Mouse (Mus musculus): ENCODE data around the gene Pan2. TPM values are rescaled to one million over a fixed set of nuclear protein-coding genes. Genes with fewer than 3 reads are reported as not detected.
"Not testable (repeated sequence)": the region's sequence is repeated elsewhere in the genome, so short reads cannot be mapped to it uniquely, and the experiment has no call there.

Pan2 gene
- polyA plus RNA-seq, 2 experiments from 2014 or later: 24.4 to 48.3 TPM

DNA sequence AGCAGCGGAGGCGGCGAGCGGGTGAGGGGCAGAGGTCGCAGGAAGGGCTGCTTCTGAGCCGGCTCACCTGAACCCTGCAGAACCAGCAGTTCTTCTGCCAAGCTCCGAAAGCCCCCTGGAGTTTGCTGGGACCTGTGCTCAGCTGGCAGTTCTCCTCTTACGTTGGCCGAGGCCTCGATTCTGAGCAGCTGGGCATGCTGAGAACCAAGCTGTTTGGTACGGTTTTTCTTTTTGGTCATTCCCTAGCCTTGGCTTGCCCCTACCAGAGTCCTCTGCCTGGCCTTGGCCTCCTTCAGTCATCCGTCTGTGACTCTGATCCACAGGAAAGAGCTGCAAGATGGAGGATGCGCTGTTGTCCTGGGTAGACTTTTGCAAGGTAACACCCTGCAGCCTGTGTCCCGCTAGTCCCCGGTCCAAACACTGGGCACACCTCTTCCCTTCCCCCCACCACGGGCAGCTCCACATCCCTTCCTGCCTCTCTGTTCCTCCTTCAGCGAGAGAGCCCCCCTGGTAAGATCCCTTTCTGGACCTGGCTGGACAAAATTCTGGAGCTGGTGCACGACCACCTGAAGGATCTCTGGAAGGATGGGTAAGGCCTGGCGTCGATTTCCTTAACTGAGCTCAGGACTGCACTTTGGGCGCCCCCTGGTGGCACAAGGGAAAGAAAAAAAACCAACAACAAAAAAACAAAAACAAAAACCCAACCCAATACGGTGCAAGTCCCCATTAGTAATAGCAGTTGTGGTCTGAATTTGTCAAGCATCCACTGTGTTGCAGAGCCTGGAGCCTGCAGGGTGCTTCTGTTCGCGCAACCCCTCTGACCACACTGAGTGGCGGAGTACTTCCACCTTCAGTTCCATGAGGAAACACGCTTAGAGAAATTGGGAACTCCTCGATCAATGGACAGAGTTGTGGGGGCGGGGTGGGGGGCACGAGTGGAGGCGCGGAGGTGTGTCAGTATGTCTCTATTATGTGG, 19.2 kb upstream of the Pan2 start:
- peak; percentile 43 for ATAC-seq

GRCm38 (mm10) chr10:128290594-128290993, 12.5 kb upstream of the Pan2 start:
- ATAC-seq: not testable (repeated sequence)

DNA sequence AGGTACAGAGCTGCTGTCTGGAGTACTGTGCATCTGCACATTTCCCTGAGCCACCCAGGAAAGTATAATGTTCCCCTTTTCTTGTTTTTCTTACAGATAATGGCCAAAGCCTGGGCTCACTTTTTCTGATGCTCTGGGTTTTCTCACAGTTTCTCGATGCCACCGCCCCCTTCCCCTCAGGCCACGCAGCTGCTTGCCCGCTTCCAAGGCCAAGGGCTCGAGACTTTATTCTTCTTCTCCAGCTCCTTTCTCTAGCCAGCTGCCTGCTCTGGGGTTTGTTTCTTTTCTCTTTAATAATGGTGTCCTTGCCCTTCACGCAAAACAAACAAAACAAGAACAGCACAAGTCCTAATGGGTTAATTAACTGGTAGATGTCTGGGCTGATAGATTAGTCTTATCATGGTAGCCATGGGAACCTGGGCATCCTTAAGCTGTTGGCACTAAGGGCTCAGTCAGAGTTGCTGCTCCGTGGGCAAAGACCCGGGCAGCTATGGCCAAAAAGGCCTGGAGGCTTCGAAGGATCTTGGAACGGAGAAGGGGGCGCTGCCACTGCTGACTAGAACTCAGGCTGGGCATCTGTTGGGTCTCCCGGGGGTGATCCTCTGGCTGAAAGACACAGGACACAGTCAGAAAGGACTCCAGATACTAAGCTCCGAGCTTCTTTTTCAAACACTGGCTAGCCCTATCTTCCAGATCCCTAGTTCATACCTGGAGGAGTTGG, 6.6 kb upstream of the Pan2 start:
- no peak for ATAC-seq

GRCm38 (mm10) chr10:128297221-128297620, 5.9 kb upstream of the Pan2 start:
- no peak for ATAC-seq

- ATAC-seq: no peak
These were observed 5.5 kb upstream of the Pan2 start for GRCm38 (mm10) chr10:128297622-128298021.

DNA sequence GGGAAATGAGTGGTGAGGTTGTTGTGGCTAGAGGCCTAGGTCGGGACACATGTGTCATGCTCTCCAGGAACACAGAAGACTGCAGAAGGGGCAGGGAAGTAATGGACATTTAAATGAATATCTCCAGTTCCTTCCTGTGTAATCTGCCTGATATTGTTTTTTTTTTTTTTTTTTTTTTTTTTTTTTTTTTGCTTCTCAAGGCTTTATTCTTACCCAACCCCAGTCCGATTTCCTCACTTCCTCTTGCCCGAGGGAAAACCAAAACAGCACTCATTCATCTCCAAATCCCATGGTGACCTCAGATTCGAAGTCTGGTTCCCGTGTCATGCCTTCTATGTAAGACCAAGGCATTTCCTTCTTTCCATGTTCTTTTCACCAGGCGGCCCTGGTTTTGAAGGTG, 4.9 kb upstream of the Pan2 start:
- no peak for ATAC-seq

DNA sequence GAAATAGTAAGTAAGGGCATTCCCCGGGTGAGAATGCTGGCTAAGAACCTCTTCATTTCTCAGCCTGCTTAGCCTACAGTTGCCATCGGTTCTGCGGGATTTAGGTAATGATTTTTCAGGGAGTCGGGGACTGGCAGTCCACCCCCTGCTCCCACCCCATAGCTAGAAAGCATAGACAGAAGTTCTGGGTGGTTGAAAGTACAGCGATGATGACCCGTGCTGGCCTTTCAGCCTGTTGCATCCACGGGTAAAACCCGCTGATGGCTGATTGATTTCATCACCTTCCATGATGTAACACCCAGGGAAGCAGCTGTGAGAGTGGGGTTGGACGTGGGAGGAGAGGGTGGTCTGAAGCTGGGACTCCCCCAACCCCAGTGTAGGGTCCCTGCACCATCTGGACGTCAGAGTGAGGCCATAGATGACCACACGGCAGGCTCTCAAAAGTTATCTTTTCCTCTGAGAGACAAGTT, 4.4 kb upstream of the Pan2 start, which contains the start of gene Il23a:
Il23a (minus strand) TSS at position 51 of the 470 bp plus-strand sequence.
- ATAC-seq: no peak

DNA sequence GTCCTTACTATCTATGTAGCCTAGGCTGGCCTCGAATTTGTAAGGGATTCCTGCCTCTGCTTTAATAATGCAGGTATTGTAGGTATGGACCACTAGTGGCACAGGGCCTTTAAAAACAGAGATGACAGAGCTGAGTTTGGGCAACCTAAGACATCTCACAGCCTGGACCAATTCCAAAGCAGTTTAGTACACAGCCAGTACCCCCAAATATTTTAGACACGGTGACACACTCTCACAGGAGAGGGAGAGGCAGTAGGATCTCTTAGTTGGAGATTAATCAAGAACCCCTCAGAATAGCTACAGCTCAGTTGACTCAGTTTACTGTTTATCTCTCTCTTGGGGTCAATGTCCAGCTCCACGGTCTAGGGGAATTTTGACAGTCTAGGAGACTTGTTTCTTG, 778 bp upstream of the Pan2 start:
- ATAC-seq: no peak

GRCm38 (mm10) chr10:128302785-128303125, 380 bp upstream of the Pan2 start:
- ATAC-seq: peak; percentile 1

- no peak for ATAC-seq
These were observed 6.5 kb downstream of the Pan2 start for GRCm38 (mm10) chr10:128309654-128310053.

- no peak for ATAC-seq
These were observed 7.0 kb downstream of the Pan2 start for GRCm38 (mm10) chr10:128310177-128310576.

DNA sequence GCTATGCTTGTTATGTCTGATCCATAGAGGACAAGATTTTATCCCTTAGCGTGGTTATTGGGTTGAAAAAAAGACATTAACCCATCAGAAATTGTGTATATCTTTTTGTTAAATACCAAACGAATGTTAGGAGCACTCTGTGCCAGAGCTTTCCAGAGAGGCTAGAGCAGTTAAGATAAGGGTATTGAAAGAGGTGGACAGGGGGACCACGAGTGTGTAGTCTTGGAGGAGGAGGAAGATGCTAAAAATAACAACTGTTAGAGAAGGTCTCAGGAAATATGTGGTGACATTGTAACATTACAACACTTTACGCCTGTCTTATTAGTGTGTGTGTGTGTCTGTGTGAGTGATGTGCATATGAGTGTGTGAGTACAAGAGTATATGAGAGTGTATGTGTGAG, 7.8 kb downstream of the Pan2 start:
- no peak for ATAC-seq

- ATAC-seq: no peak
These were observed 12.4 kb downstream of the Pan2 start for GRCm38 (mm10) chr10:128315578-128315977.

DNA sequence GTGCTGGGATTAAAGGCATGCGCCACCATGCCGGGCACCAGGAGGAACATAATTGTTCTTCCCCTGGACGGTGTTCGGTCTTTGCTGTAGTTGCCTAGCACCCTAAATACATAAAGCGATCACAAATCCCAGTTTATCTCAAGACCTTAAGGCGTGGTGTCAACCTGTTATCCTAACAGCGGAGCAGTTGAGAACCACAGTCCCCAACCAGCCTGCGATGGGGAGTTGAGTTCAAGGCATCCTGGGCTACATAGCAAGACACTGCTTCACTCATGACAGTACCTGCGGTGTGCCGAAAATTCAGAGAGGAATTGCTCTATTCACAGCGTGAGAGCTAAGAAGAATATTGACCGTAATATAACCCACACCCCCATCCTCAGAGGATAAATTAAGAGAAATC, 18.5 kb downstream of the Pan2 start:
- no peak for ATAC-seq

DNA sequence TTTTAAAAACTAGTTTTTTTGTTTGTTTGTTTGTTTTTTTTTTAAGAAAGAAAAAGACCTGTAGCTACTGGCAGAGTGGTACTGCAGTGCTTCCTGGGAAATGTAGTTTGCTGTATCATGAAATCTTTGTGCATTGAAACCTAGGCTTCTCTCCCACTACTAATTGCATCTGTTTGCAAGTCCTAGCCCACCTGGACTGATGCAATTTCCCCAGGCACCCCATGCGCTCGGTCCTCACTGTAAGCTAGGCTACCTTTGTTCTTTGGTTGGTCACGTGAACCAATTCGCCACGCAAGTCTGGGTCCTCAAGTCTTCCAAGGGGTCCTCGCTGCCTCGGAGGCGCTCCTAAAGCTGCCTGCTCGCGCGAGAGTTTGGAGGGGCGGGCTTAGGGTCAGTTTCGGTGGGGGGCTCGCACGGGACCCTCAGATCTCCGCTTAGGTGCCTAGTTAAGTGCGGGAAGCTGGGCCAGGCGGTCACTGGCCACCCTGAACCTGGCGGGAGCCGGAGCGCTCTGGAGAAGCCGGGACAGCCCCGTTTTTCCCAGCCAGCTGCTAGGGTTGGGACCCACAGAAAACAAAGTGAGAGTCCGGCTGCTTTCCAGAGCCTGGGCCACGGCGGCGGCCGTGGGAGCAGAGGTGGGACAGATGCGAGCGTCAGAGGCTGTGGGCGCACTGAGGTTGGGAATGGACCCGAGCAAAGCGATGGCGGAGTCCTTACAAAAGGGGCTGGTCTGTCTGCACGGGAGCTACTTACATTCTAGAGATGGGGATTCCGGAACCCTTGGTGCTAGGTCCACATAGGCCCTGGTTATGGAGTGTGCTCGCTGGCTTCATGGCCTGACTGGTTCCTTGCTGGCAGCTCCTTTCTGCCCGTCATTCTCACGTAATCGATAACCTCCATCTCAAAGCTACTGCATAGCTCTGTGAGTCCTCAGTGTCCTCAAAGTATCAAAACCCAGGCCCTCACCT, 19.3 kb downstream of the Pan2 start, which contains the start of gene Cnpy2:
Cnpy2 (plus strand) TSS at position 319 of the 968 bp plus-strand sequence.
- ATAC-seq: peak; percentile 78

DNA sequence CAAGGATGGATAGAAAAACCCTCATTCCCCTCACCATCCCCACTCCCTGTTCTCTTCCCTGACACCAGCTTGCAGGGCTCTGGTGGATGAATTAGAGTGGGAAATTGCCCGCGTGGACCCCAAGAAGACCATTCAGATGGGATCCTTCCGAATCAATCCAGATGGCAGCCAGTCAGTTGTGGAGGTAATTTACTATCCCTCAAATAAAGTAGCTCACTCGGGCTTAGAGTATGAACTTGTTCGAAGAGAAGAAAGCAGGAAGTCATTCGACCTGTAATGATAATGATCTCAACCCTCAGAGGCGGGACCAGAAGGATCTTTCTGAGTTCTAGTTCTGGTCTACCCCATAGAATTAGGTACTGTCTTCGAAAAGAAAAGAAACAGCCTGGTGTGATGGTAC, 20.4 kb downstream of the Pan2 start:
- ATAC-seq: peak; percentile 68

DNA sequence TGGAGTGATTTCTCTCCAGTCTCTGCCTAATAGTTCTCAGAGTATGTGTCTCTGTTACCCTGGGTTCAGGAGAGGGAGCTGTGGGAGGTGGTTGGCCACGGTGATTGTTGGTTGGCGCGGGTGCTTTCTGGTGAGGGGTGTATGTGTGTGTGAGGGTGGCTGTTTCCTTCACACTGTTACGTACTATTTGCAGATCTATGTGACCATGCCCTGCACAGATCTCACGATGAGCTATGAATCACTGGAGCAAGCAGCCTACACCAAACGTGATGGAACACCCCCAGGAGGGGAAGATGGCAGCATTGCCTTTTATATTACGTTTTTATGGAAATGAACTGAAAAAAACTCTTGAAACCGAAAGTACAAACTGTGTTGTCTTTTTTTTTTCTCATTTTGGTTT, 23.7 kb downstream of the Pan2 start:
- no peak for ATAC-seq

DNA sequence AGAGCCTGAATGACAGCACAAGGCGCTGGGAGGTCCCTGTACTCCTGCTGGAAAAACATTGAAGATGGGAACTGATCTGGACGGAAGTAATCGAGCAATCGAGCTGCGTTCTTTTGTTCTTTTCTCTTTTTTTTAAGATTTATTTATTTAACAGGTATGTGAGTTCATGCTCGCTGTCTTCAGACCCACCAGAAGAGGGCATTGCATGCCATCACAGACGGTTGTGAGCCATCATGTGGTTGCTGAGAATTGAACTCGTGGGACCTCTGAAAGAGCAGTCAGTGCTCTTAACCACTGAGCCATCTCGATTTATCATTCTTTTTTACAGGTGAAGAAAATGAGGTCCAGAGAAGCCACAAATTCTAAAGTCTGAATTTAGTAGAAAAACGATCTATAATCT, 24.5 kb downstream of the Pan2 start:
- ATAC-seq: no peak

- not testable (repeated sequence) for ATAC-seq
These were observed 29.5 kb downstream of the Pan2 start for GRCm38 (mm10) chr10:128332358-128333249.

DNA sequence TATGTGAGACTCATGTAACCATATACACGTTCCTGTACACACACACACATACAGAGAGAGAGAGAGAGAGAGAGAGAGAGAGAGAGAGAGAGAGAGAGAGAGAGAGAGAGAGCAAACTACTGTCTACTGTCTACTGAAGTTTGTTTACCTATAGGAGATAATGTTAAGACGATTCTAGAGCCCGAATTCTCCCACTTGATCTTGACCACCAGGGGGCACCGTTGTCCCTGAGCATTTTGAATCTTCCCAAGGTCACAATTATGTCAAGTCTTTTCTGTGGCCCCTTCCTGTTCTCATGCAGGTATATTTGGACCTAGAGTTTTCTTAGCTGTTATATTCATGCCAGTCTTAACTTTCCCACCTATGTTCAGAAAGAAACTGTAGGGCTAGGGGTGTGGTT, 32.4 kb downstream of the Pan2 start:
- ATAC-seq: peak; percentile 29

GRCm38 (mm10) chr10:128336195-128336594, 33.1 kb downstream of the Pan2 start:
- ATAC-seq: no peak

All from CD4-positive, CD25-positive, alpha-beta regulatory T cell, adult 4 months (primary cell).